Mouse (Mus musculus) heart, embryonic 11.5 days (tissue): ENCODE results near the gene Prdx6. TPM values are rescaled to one million over a fixed set of nuclear protein-coding genes. Genes with fewer than 3 reads are reported as not detected.
A peak's percentile ranks its signal among the peaks of the same experiment; 100 is the strongest.
"Not testable (repeated sequence)": the region's sequence is repeated elsewhere in the genome, so short reads cannot be mapped to it uniquely, and the experiment has no call there.

Experiments used
- ATAC-seq: fragments of 200-750 bp; cut with Nextera tagmentation; replicated peaks from 2 replicates; pipeline ENCODE4 v1.8.0; 2017; ENCODE audit warnings: moderate library complexity; ENCODE audit not compliant: insufficient number of reproducible peaks, low FRiP score, low TSS enrichment
- H3K27ac ChIP-seq: fragments of 300-500 bp; sonication (generic); 2 replicates; pipeline ENCODE4 v1.5.1; 2014; ENCODE audit warnings: mild to moderate bottlenecking, low read depth, low read length
- H3K27me3 ChIP-seq: fragments of 300-500 bp; sonication (generic); 2 replicates; pipeline ENCODE4 v1.6.1; 2014; ENCODE audit warnings: mild to moderate bottlenecking, low read length, mixed read lengths; ENCODE audit not compliant: control insufficient read depth, insufficient read depth
- H3K36me3 ChIP-seq: fragments of 300-500 bp; sonication (generic); 2 replicates; pipeline ENCODE4 v1.6.1; 2014; ENCODE audit warnings: mild to moderate bottlenecking, low read length, moderate library complexity, mixed read lengths; ENCODE audit not compliant: control insufficient read depth, insufficient read depth
- H3K4me1 ChIP-seq: fragments of 300-500 bp; sonication (generic); 2 replicates; pipeline ENCODE4 v1.6.1; 2014; ENCODE audit warnings: low read length; ENCODE audit not compliant: control insufficient read depth, insufficient read depth
- H3K4me2 ChIP-seq: fragments of 300-500 bp; sonication (generic); 2 replicates; pipeline ENCODE4 v1.6.1; 2014; ENCODE audit warnings: mild to moderate bottlenecking, moderate library complexity
- H3K4me3 ChIP-seq: fragments of 300-500 bp; sonication (generic); 2 replicates; pipeline ENCODE4 v1.5.1; 2014; ENCODE audit warnings: low read depth, low read length
- H3K9ac ChIP-seq: fragments of 300-500 bp; sonication (generic); 2 replicates; pipeline ENCODE4 v1.6.1; 2014; ENCODE audit warnings: mild to moderate bottlenecking, low read depth, low read length, moderate library complexity
- H3K9me3 ChIP-seq: fragments of 300-500 bp; sonication (generic); replicated peaks from 2 replicates; pipeline ENCODE4 v1.6.1; 2016; ENCODE audit warnings: low read length; ENCODE audit not compliant: control insufficient read depth
- WGBS: fragments of 180-500 bp; shearing (Covaris S2); extraction: QIAGEN DNeasy Blood & Tissue Kit; methylation state at CpG from one replicate; pipeline ENCODE4 v1.1.7; 2014; ENCODE audit not compliant: insufficient replicate concordance; 5-methylcytosine and 5-hydroxymethylcytosine counted together
- polyA plus RNA-seq: library from polyadenylated mRNA; unstranded; fragments of >200 nt; fragmentation: Nextera tagmentation; extraction: Ambion mirVana; gene quantifications from 2 replicates; pipeline ENCODE4 v1.2.1, GENCODE M21; 2014

Gene Prdx6
- polyA plus RNA-seq, 1 experiment from 2014 or later: 446 TPM

DNA sequence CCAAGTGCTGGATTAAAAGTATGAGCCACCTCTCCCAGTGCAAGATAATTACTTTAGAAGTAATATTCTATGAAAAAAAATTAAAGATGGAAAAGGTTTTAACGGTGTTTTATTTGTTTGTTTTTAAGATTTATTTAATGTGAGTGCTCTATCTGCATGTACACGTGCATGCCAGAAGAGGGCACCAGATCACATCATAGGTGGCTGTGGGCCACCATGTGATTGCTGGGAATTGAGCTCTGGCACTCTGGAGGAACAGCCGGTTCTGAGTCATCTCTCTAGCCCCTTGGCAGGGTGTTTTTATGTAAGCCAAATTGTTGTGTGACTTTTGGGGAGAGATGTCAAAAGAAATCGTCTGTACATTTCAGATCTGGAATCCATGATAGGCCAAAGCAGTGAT lies 36.6 kb downstream of the Prdx6 start:
- no peak overlapping the region for H3K9ac ChIP-seq
- no peak for ATAC-seq
- H3K36me3 ChIP-seq: no peaks in the 10 kb centered on the region
- 23% methylated on average over 4 of the region's 4 CpGs for WGBS
- no peak overlapping the region for H3K4me3 ChIP-seq
- H3K27ac ChIP-seq: no peak overlapping the region
- no peaks in the 10 kb centered on the region for H3K4me1 ChIP-seq
- no peaks in the 10 kb centered on the region for H3K27me3 ChIP-seq
- H3K4me2 ChIP-seq: no peak overlapping the region
- no peaks in the 10 kb centered on the region for H3K9me3 ChIP-seq

GRCm38 (mm10) chr1:161199856-161200255 lies 51.2 kb downstream of the Prdx6 start:
- Histone ChIP-seq H3K4me3 (no peak overlapping the region), H3K36me3 (no peaks in the 10 kb centered on the region), H3K9me3 (no peaks in the 10 kb centered on the region), H3K4me1 (0 out of 2 replicates have a peak, but pooled peaks cover 2% of the 10 kb centered on the region), H3K27me3 (no peaks in the 10 kb centered on the region), H3K9ac (no peak overlapping the region), H3K27ac (no peak overlapping the region), H3K4me2 (no peak overlapping the region)
- ATAC-seq: no peak
- WGBS: 53% methylated on average over 5 of the region's 5 CpGs

DNA sequence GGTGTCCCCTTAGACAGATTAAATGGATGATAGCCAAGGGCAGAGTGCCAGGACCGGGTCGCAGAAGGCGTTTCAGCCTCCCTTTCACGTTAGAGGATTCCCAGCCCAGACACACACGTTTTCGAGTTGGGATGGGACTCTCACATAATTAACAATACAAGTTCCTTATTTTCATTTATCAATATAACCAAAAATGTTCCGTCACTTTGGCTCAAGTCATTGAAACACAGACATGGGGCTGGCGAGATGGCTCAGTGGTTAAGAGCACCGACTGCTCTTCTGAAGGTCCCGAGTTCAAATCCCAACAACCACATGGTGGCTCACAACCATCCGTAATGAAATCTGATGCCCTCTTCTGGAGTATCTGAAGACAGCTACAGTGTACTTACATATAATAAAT lies 54.7 kb downstream of the Prdx6 start:
- not testable (repeated sequence) for ATAC-seq, H3K27me3 ChIP-seq, H3K36me3 ChIP-seq, H3K4me1 ChIP-seq, H3K27ac ChIP-seq, H3K9ac ChIP-seq, H3K9me3 ChIP-seq
- peak overlapping the region; percentile 45; the same call in 1 of the 2 replicates for H3K4me3 ChIP-seq
- WGBS: 58% methylated on average over 11 of the region's 11 CpGs
- H3K4me2 ChIP-seq: peak overlapping the region; percentile 69

GRCm38 (mm10) chr1:161195541-161196351 lies 55.3 kb downstream of the Prdx6 start:
- 0 out of 2 replicates have a peak, but pooled peaks cover 2% of the 10 kb centered on the region for H3K4me1 ChIP-seq
- peak; percentile 93 for ATAC-seq
- no peaks in the 10 kb centered on the region for H3K9me3 ChIP-seq
- no peak overlapping the region for H3K27ac ChIP-seq
- H3K9ac ChIP-seq: peak overlapping the region; percentile 63
- H3K4me3 ChIP-seq: peak overlapping the region; percentile 45
- H3K27me3 ChIP-seq: no peaks in the 10 kb centered on the region
- no peaks in the 10 kb centered on the region for H3K36me3 ChIP-seq
- H3K4me2 ChIP-seq: peak overlapping the region; percentile 69
- WGBS: under 1% methylated on average over 16 of the region's 16 CpGs

- Histone ChIP-seq H3K27ac (no peak overlapping the region), H3K9me3 (no peaks in the 10 kb centered on the region; the same call in 1 of the 2 replicates), H3K4me2 (no peak overlapping the region), H3K27me3 (no peaks in the 10 kb centered on the region), H3K4me3 (no peak overlapping the region), H3K9ac (no peak overlapping the region), H3K4me1 (0 out of 2 replicates have a peak, but pooled peaks cover 2% of the 10 kb centered on the region), H3K36me3 (no peaks in the 10 kb centered on the region)
- 65% methylated on average over 9 of the region's 9 CpGs for WGBS
- no peak for ATAC-seq
Measured at GRCm38 (mm10) chr1:161190253-161190910, 60.6 kb downstream of the Prdx6 start.

Other genes with a start within 250 kb of the Prdx6 start
- 8.0 and 11.2 TPM in 2 replicates for gene Zbtb37, start 216.4 kb downstream of the Prdx6 start, polyA plus RNA-seq
- gene Dars2, start 180.6 kb downstream of the Prdx6 start, polyA plus RNA-seq: 37.0 and 41.4 TPM in 2 replicates
- gene Cenpl, start 180.5 kb downstream of the Prdx6 start, polyA plus RNA-seq: 22.3 and 24.8 TPM in 2 replicates
- gene Klhl20, start 119.7 kb downstream of the Prdx6 start, polyA plus RNA-seq: 14.4 and 14.9 TPM in 2 replicates
- gene Ankrd45, start 108.5 kb downstream of the Prdx6 start, polyA plus RNA-seq: 2.5 and 3.0 TPM in 2 replicates
- gene Tex50, start 91.9 kb downstream of the Prdx6 start, polyA plus RNA-seq: 0.17 TPM in 1 of 2 replicates, not detected in the other
- gene Tnfsf4, start 144.2 kb upstream of the Prdx6 start, polyA plus RNA-seq: not detected in 2 replicates
- gene Tnfsf18, start 243.4 kb upstream of the Prdx6 start, polyA plus RNA-seq: 0.11 and 0.14 TPM in 2 replicates